Mouse (Mus musculus): ENCODE results near the gene Tex2.

- TF ChIP-seq CTCF (IDR thresholded peaks at IDR 0.05; ENCODE audit: borderline replicate concordance, control insufficient read depth, extremely low read depth, insufficient read depth, low read length, poor library complexity), result no peak
- TF ChIP-seq POLR2A (IDR thresholded peaks at IDR 0.05; ENCODE audit: control insufficient read depth, extremely low read depth, insufficient read depth, low read length, poor library complexity), result no peak
These were observed 10.0 kb downstream of the Tex2 start for GRCm38 (mm10) chr11:106603230-106603629.

All from thymus, adult 2 months (tissue).